ENCODE assay signal across 34 mouse cellular contexts in genomic region chr10:19022272-19022671, GRCm38 (mm10).
"Had no signal": no experiment of that assay in that cellular context is flagged by ENCODE, and none has a peak within 500 bp of the region (broad histone marks: within the 10 kb centered on the region; RNA-seq: fewer than 3 reads in every experiment).

No protein-coding gene starts in this region.

- H3K4me3 ChIP-seq: heart, embryonic 10.5 days; heart, embryonic 12.5 days; heart, embryonic 13.5 days; heart, embryonic 15.5 days; hindbrain, embryonic 10.5 days; hindbrain, embryonic 12.5 days; hindbrain, embryonic 13.5 days; hindbrain, embryonic 15.5 days; intestine, embryonic 15.5 days; kidney, embryonic 15.5 days; layer of hippocampus, adult 2 months had no signal

- ATAC-seq: hindbrain, embryonic 16.5 days; hindbrain, postnatal 0 days; inflammation-experienced regulatory T-cells, adult 6 months; intestine, embryonic 15.5 days; intestine, embryonic 16.5 days; intestine, postnatal 0 days had no signal

- DNase-seq: heart, postnatal 10 days; heart, postnatal 14 days; heart, postnatal 36 days; heart, postnatal 4 days; kidney, adult 11 months; kidney, adult 18-20 months; kidney, adult 2 months; kidney, adult 8-10 months; kidney, adult 9 months; kidney, postnatal 10 days; kidney, postnatal 14 days; kidney, postnatal 25 days; kidney, postnatal 36 days; kidney, postnatal 4 days; layer of hippocampus, adult 9-11 months; layer of hippocampus, postnatal 36 days had no signal

- H3K27ac ChIP-seq: heart, embryonic 10.5 days; heart, embryonic 13.5 days; heart, embryonic 15.5 days; hindbrain, embryonic 10.5 days; hindbrain, embryonic 12.5 days; hindbrain, embryonic 13.5 days; hindbrain, embryonic 14.5 days; hindbrain, embryonic 15.5 days; hindbrain, postnatal 0 days; intestine, embryonic 15.5 days; kidney, embryonic 15.5 days; kidney, postnatal 0 days; layer of hippocampus, adult 2 months had no signal

- H3K4me1 ChIP-seq: heart, embryonic 10.5 days; heart, embryonic 13.5 days; heart, embryonic 15.5 days; hindbrain, embryonic 10.5 days; hindbrain, embryonic 12.5 days; hindbrain, embryonic 13.5 days; hindbrain, embryonic 15.5 days; intestine, embryonic 15.5 days; kidney, embryonic 15.5 days had no signal

- H3K36me3 ChIP-seq: heart, embryonic 10.5 days; heart, embryonic 12.5 days; heart, embryonic 13.5 days; heart, embryonic 15.5 days; hindbrain, embryonic 10.5 days; hindbrain, embryonic 12.5 days; hindbrain, embryonic 13.5 days; hindbrain, embryonic 15.5 days; intestine, embryonic 15.5 days; kidney, embryonic 15.5 days had no signal

- H3K27me3 ChIP-seq: heart, embryonic 12.5 days; heart, embryonic 13.5 days; heart, embryonic 15.5 days; hindbrain, embryonic 12.5 days; hindbrain, embryonic 15.5 days; intestine, embryonic 15.5 days; kidney, embryonic 15.5 days had no signal
